Mouse (Mus musculus) ES-Bruce4 (cell line): ENCODE data around the gene Gnas.

ENCODE experiments used
- CTCF ChIP-seq: IDR thresholded peaks from one replicate; pipeline ENCODE4 v1.8.1; 2011; ENCODE audit warnings: low read depth, low read length
- EP300 ChIP-seq: IDR thresholded peaks from 2 replicates; pipeline ENCODE4 v1.6.1; 2011; ENCODE audit warnings: low read depth, low read length; ENCODE audit not compliant: insufficient read depth
- POLR2A ChIP-seq: IDR thresholded peaks from one replicate; pipeline ENCODE4 v1.8.1; 2011; ENCODE audit warnings: low read length; ENCODE audit not compliant: insufficient read depth

DNA sequence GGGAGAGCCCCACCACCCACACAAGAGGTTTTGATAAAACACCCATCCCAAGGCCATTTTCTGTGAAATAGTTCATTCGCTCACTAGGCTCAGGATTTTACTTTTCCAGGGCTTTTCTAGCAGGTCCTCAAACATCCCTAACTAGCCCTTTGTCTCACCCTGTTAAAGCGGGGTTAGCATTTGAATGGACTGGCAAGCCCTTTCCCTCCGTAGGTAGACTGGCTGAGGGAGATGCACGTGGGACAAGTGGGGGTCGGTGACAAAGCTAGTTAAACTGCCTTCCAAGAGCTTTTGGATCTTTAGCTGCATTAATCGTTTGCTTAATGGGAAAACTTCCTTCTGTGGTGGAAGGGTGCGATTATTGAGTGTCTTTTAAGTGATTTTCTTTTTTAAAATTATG, 3.8 kb downstream of the Gnas start:
- no peak for TF ChIP-seq CTCF
- TF ChIP-seq POLR2A: no peak
- TF ChIP-seq EP300: peak; percentile 74
